In the genomic region with DNA sequence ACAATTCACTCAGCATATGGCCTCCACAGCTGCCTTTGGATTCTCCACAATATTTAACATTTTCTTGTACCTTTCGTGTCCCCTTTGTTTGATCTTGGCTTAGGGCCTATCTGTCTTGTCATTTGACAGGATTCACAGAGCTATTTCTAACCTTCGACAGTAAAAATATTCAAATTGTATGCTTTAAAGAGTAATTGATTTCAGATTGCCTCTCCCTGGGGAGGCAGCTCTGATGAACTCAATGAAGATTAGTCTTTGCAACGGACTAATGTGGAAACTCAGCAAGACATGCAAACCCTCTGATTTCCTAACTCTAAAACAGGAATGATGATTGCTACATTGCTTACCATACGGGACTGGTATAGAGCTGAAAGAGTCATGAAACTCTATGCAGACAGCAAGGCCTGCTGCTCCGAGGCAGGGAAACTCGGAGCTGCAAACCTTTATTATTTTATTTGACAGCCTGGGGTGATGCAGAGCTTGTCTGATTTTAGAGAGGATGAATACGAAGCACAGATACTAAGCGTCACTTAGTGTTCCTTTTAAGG, we compare ENCODE assay signal across 22 mouse cellular contexts.
DNase-seq lines count a peak whose midpoint lies in the region; ATAC-seq and TF ChIP-seq lines count a peak whose summit lies in the region.
"Had no signal": no experiment of that assay in that cellular context is flagged by ENCODE, and none has a peak within 500 bp of the region (broad histone marks: within the 10 kb centered on the region; RNA-seq: fewer than 3 reads in every experiment).

No protein-coding gene starts in this region.

- TF ChIP-seq POLR2A in brain, embryonic 14.5 days (IDR thresholded peaks at IDR 0.05; ENCODE audit: borderline replicate concordance, extremely low read depth, insufficient read depth, insufficient read length, poor library complexity, severe bottlenecking) = no peak

- TF ChIP-seq CTCF in brain, embryonic 14.5 days (IDR thresholded peaks at IDR 0.05; ENCODE audit: borderline replicate concordance, extremely low read depth, insufficient read depth, insufficient read length) = no peak

- H3K27me3 ChIP-seq in heart, embryonic 10.5 days (ENCODE audit: insufficient read depth, poor library complexity, severe bottlenecking) = no peaks in the 10 kb centered on the region
- no peaks in the 10 kb centered on the region for H3K27me3 ChIP-seq in hindbrain, embryonic 13.5 days
- H3K27me3 ChIP-seq in hindbrain, embryonic 16.5 days (replicated peaks; ENCODE audit: control insufficient read depth, insufficient read depth, low read length) = no peaks in the 10 kb centered on the region
- H3K27me3 ChIP-seq in forebrain, embryonic 16.5 days (replicated peaks; ENCODE audit: control insufficient read depth, insufficient read depth, low read length) = no peaks in the 10 kb centered on the region
- H3K27me3 ChIP-seq: CH12.LX; embryonic facial prominence, embryonic 15.5 days; midbrain, embryonic 12.5 days; stomach, embryonic 15.5 days had no signal

- no peak overlapping the region for H3K4me2 ChIP-seq in hindbrain, embryonic 13.5 days
- no peak overlapping the region for H3K4me2 ChIP-seq in hindbrain, embryonic 16.5 days (ENCODE audit: low read length)
- no peak overlapping the region for H3K4me2 ChIP-seq in forebrain, embryonic 16.5 days (ENCODE audit: low read length)
- H3K4me2 ChIP-seq: embryonic facial prominence, embryonic 15.5 days; lung, embryonic 15.5 days; midbrain, embryonic 12.5 days; stomach, embryonic 15.5 days had no signal

- peaks cover 23% of the 10 kb centered on the region for H3K4me1 ChIP-seq in heart, embryonic 10.5 days
- H3K4me1 ChIP-seq in hindbrain, embryonic 13.5 days (replicated peaks) = peaks cover 23% of the 10 kb centered on the region
- no peaks in the 10 kb centered on the region for H3K4me1 ChIP-seq in hindbrain, embryonic 16.5 days (ENCODE audit: control insufficient read depth, insufficient read depth, low read depth, low read length)
- peaks cover 19% of the 10 kb centered on the region for H3K4me1 ChIP-seq in forebrain, embryonic 16.5 days (replicated peaks; ENCODE audit: control insufficient read depth, insufficient read depth, low read length)
- H3K4me1 ChIP-seq: embryonic facial prominence, embryonic 15.5 days; stomach, embryonic 15.5 days had no signal

- ATAC-seq in hindbrain, embryonic 13.5 days (ENCODE audit: low FRiP score) = no peak
- ATAC-seq in hindbrain, embryonic 16.5 days = no peak
- peak; percentile 58 for ATAC-seq in forebrain, embryonic 16.5 days

- no peaks in the 10 kb centered on the region for H3K9me3 ChIP-seq in heart, embryonic 10.5 days
- no peaks in the 10 kb centered on the region for H3K9me3 ChIP-seq in hindbrain, embryonic 13.5 days
- no peaks in the 10 kb centered on the region for H3K9me3 ChIP-seq in hindbrain, embryonic 16.5 days (ENCODE audit: control insufficient read depth, low read length)
- H3K9me3 ChIP-seq in forebrain, embryonic 16.5 days (ENCODE audit: control insufficient read depth, low read length) = no peaks in the 10 kb centered on the region
- H3K9me3 ChIP-seq: embryonic facial prominence, embryonic 15.5 days; hindbrain, embryonic 10.5 days; lung, embryonic 15.5 days; midbrain, embryonic 12.5 days; stomach, embryonic 15.5 days had no signal

- H3K27ac ChIP-seq in heart, embryonic 10.5 days = no peak overlapping the region; the same call in 1 of the 2 replicates
- H3K27ac ChIP-seq in hindbrain, embryonic 13.5 days = peak overlapping the region; percentile 42; the same call in 1 of the 2 replicates
- H3K27ac ChIP-seq in hindbrain, embryonic 16.5 days (ENCODE audit: low read depth, low read length) = no peak overlapping the region
- peak overlapping the region; percentile 74 for H3K27ac ChIP-seq in forebrain, embryonic 16.5 days (ENCODE audit: low read length)
- H3K27ac ChIP-seq: embryonic facial prominence, embryonic 15.5 days; hindbrain, embryonic 10.5 days; liver, embryonic 14.5 days; lung, embryonic 15.5 days; midbrain, embryonic 12.5 days; stomach, embryonic 15.5 days had no signal

- peak; percentile 10 for DNase-seq in heart, embryonic 10.5 days (ENCODE audit: low spot score)
- no peak for DNase-seq in heart, adult 11 months
- peak; percentile 76 for DNase-seq in brain, embryonic 14.5 days (ENCODE audit: low read depth)
- DNase-seq in layer of hippocampus, postnatal 10 days (ENCODE audit: low spot score in 2 of 2) = no peak
- no peak for DNase-seq in frontal cortex, postnatal 10 days (ENCODE audit: low spot score in 2 of 2)
- DNase-seq: adrenal gland, postnatal 25 days; cerebellum, adult 2 months; cerebellum, postnatal 36 days; kidney, adult 11 months; right cerebral cortex, postnatal 14 days; thymus, adult 18-20 months; thymus, postnatal 4 days had no signal

- H3K36me3 ChIP-seq in heart, embryonic 10.5 days = no peaks in the 10 kb centered on the region
- H3K36me3 ChIP-seq in hindbrain, embryonic 13.5 days = no peaks in the 10 kb centered on the region
- no peaks in the 10 kb centered on the region for H3K36me3 ChIP-seq in hindbrain, embryonic 16.5 days (ENCODE audit: control insufficient read depth, insufficient read depth, low read length)
- no peaks in the 10 kb centered on the region for H3K36me3 ChIP-seq in forebrain, embryonic 16.5 days (ENCODE audit: control insufficient read depth, insufficient read depth)
- H3K36me3 ChIP-seq: embryonic facial prominence, embryonic 15.5 days; hindbrain, embryonic 10.5 days; lung, embryonic 15.5 days; midbrain, embryonic 12.5 days; stomach, embryonic 15.5 days had no signal

- H3K9ac ChIP-seq in hindbrain, embryonic 13.5 days = no peak overlapping the region
- H3K9ac ChIP-seq in hindbrain, embryonic 16.5 days (ENCODE audit: low read depth, low read length) = no peak overlapping the region
- H3K9ac ChIP-seq in forebrain, embryonic 16.5 days (replicated peaks; ENCODE audit: low read depth, low read length) = no peak overlapping the region
- H3K9ac ChIP-seq: embryonic facial prominence, embryonic 15.5 days; liver, embryonic 14.5 days; lung, embryonic 15.5 days; midbrain, embryonic 12.5 days; stomach, embryonic 15.5 days had no signal

- H3K4me3 ChIP-seq in heart, embryonic 10.5 days = no peak overlapping the region
- no peak overlapping the region for H3K4me3 ChIP-seq in hindbrain, embryonic 13.5 days
- no peak overlapping the region for H3K4me3 ChIP-seq in hindbrain, embryonic 16.5 days (ENCODE audit: low read length)
- no peak overlapping the region for H3K4me3 ChIP-seq in forebrain, embryonic 16.5 days (replicated peaks; ENCODE audit: low read length)
- H3K4me3 ChIP-seq: embryonic facial prominence, embryonic 15.5 days; hindbrain, embryonic 10.5 days; lung, embryonic 15.5 days; midbrain, embryonic 12.5 days; stomach, embryonic 15.5 days had no signal

- 75% methylated on average over 8 of the region's 8 CpGs for WGBS in heart, embryonic 10.5 days
- 46% methylated on average over 8 of the region's 8 CpGs for WGBS in hindbrain, embryonic 13.5 days
- WGBS in hindbrain, embryonic 16.5 days = 43% methylated on average over 8 of the region's 8 CpGs
- WGBS in forebrain, embryonic 16.5 days = 36% methylated on average over 8 of the region's 8 CpGs

Comparison
In these comparisons a context has a peak if more than half of its experiments do, and no peak if none do; other contexts are left out.
1. DNase-seq: peak in heart, embryonic 10.5 days (single experiment) and brain, embryonic 14.5 days (single experiment); none in heart, adult 11 months (single experiment), layer of hippocampus, postnatal 10 days (0 of 2) and frontal cortex, postnatal 10 days (0 of 2).
2. H3K27ac ChIP-seq: peak in hindbrain, embryonic 13.5 days (single experiment) and forebrain, embryonic 16.5 days (single experiment); none in heart, embryonic 10.5 days (single experiment) and hindbrain, embryonic 16.5 days (single experiment).